Mouse (Mus musculus) intestine, embryonic 14.5 days (tissue): ENCODE measurements at regions not wholly inside any gene's neighbourhood (a gene's known extent, or its start where the extent isn't known, plus 50 kb on each side); places are given as distances from the start of the nearest gene placed in this dataset.

Source experiments
- ATAC-seq: fragments of 200-750 bp; cut with Nextera tagmentation; replicated peaks from 2 replicates; pipeline ENCODE4 v1.8.0; 2017; ENCODE audit warnings: low read depth, moderate number of reproducible peaks, moderate TSS enrichment, moderate library complexity; ENCODE audit not compliant: low FRiP score, low TSS enrichment
- DNase-seq: peaks from one replicate; pipeline ENCODE4 v3.0.0-alpha.2; 2018; ENCODE audit warnings: low spot score
- H3K27ac ChIP-seq: fragments of 300-500 bp; sonication (generic); 2 replicates; pipeline ENCODE4 v1.5.1; 2014; ENCODE audit warnings: low read depth, mild to moderate bottlenecking, control low read depth
- H3K27me3 ChIP-seq: fragments of 300-500 bp; sonication (generic); replicated peaks from 2 replicates; pipeline ENCODE4 v1.6.1; 2014; ENCODE audit warnings: low read length, control low read depth; ENCODE audit not compliant: control insufficient read depth, insufficient read depth
- H3K36me3 ChIP-seq: fragments of 300-500 bp; sonication (generic); 2 replicates; pipeline ENCODE4 v1.6.1; 2014; ENCODE audit warnings: low read length, control low read depth; ENCODE audit not compliant: control insufficient read depth, insufficient read depth
- H3K4me1 ChIP-seq: fragments of 300-500 bp; sonication (generic); replicated peaks from 2 replicates; pipeline ENCODE4 v1.6.1; 2014; ENCODE audit warnings: low read length, control low read depth, mixed read lengths; ENCODE audit not compliant: control insufficient read depth, insufficient read depth
- H3K4me2 ChIP-seq: fragments of 300-500 bp; sonication (generic); 2 replicates; pipeline ENCODE4 v1.6.1; 2014; ENCODE audit warnings: low read length
- H3K4me3 ChIP-seq: fragments of 300-500 bp; sonication (generic); 2 replicates; pipeline ENCODE4 v1.5.1; 2014; ENCODE audit warnings: low read depth, low read length, control low read depth, mixed read lengths
- H3K9ac ChIP-seq: fragments of 300-500 bp; sonication (generic); 2 replicates; pipeline ENCODE4 v1.6.1; 2014; ENCODE audit warnings: mild to moderate bottlenecking, low read length
- H3K9me3 ChIP-seq: fragments of 300-500 bp; sonication (generic); 2 replicates; pipeline ENCODE4 v1.6.1; 2016; ENCODE audit warnings: low read length, control low read depth; ENCODE audit not compliant: control insufficient read depth
- WGBS: fragments of 180-500 bp; shearing (Covaris S2); extraction: QIAGEN DNeasy Blood & Tissue Kit; methylation state at CpG from one replicate; pipeline ENCODE4 v1.1.7; 2014; 5-methylcytosine and 5-hydroxymethylcytosine counted together

- Histone ChIP-seq H3K4me3 (no peak overlapping the region), H3K27me3 (no peaks in the 10 kb centered on the region), H3K9ac (no peak overlapping the region), H3K4me1 (no peaks in the 10 kb centered on the region), H3K27ac (no peak overlapping the region), H3K9me3 (no peaks in the 10 kb centered on the region), H3K4me2 (no peak overlapping the region), H3K36me3 (no peaks in the 10 kb centered on the region)
- DNase-seq (no peak), ATAC-seq (no peak)
- WGBS = 83% methylated on average over 5 of the region's 5 CpGs
These were observed 491.0 kb upstream of the Lcorl start for GRCm38 (mm10) chr5:46348448-46348847.

- no peaks in the 10 kb centered on the region for H3K9me3 ChIP-seq
- WGBS = 19% methylated on average over 16 of the region's 16 CpGs
- no peak overlapping the region for H3K9ac ChIP-seq
- no peak overlapping the region for H3K4me3 ChIP-seq
- DNase-seq (peak; percentile 93), ATAC-seq (peak; percentile 68; the same call in 1 of the 2 replicates)
- H3K27ac ChIP-seq = no peak overlapping the region
- no peaks in the 10 kb centered on the region for H3K4me1 ChIP-seq
- H3K36me3 ChIP-seq = no peaks in the 10 kb centered on the region
- H3K4me2 ChIP-seq = no peak overlapping the region
- no peaks in the 10 kb centered on the region for H3K27me3 ChIP-seq
These were observed 490.1 kb upstream of the Lcorl start for GRCm38 (mm10) chr5:46347368-46348083.

- Histone ChIP-seq H3K4me2 (no peak overlapping the region), H3K27me3 (no peaks in the 10 kb centered on the region), H3K4me1 (no peaks in the 10 kb centered on the region), H3K9me3 (no peaks in the 10 kb centered on the region), H3K9ac (no peak overlapping the region), H3K36me3 (no peaks in the 10 kb centered on the region), H3K4me3 (no peak overlapping the region), H3K27ac (no peak overlapping the region)
- 79% methylated on average over 2 of the region's 2 CpGs for WGBS
- ATAC-seq (no peak), DNase-seq (no peak)
These were observed 481.0 kb upstream of the Lcorl start for GRCm38 (mm10) chr5:46338461-46338860.

GRCm38 (mm10) chr5:46330880-46331279 lies 473.5 kb upstream of the Lcorl start:
- Histone ChIP-seq H3K9me3 (no peaks in the 10 kb centered on the region), H3K4me1 (no peaks in the 10 kb centered on the region), H3K4me3 (no peak overlapping the region), H3K27ac (no peak overlapping the region), H3K36me3 (no peaks in the 10 kb centered on the region), H3K9ac (no peak overlapping the region), H3K27me3 (no peaks in the 10 kb centered on the region), H3K4me2 (no peak overlapping the region)
- DNase-seq = no peak
- 42% methylated on average over 1 of the region's 1 CpGs for WGBS
- ATAC-seq = no peak
